Mouse (Mus musculus) left cerebral cortex, adult 18-20 months (tissue): ENCODE measurements at regions not wholly inside any gene's neighbourhood (a gene's known extent, or its start where the extent isn't known, plus 50 kb on each side); places are given as distances from the start of the nearest gene placed in this dataset.

Experiments used
- DNase-seq, 2 experiments: peaks; one replicate each; pipeline ENCODE4 v3.0.0; 2021 to 2022; ENCODE audit warnings: low spot score in 2 of 2, mixed read lengths in 1 of 2

DNA sequence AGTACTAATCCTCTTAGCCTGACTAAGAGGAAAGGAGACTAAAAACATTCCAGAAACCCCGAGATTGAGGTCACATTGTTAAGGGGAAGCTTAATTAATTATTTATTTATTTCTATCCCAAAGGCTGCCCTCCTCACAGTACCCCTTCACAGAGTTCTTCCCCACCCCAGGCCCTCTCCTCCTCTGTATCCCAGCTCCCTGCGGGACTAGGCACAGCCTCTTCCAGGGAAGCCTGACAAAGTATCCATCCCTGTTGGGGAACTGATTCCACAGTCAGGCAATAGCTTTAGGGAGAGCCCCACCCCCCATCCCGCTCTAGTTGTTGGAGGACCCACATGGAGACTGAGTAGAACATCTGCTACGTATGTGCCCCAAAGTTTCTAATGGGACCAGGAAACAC lies 254.6 kb downstream of the Atp23 start:
- DNase-seq: no peak

DNA sequence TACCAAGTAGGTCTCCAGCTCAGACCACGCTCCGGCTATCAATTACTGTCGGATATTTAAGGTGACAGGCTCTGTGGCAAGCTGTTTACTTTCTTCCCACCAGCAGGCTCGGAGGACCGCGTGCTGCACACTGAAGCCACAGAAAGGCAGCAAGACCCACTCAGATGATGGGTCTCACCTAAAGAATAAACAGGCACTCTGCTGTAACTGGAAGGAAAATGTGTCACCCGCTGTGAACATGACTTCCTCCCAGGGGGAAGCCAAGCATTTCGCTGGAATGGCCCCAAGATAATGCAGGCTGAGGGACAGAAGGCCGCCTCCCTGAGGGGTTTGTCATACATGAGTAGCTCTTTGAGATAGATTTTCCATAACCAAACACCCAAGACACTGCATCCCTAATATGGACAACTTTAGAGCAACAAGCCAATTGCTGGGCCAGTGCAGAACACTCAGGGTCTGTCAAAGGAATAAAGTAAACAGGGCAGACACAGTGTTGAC lies 259.3 kb downstream of the Atp23 start:
- no peak for DNase-seq

DNA sequence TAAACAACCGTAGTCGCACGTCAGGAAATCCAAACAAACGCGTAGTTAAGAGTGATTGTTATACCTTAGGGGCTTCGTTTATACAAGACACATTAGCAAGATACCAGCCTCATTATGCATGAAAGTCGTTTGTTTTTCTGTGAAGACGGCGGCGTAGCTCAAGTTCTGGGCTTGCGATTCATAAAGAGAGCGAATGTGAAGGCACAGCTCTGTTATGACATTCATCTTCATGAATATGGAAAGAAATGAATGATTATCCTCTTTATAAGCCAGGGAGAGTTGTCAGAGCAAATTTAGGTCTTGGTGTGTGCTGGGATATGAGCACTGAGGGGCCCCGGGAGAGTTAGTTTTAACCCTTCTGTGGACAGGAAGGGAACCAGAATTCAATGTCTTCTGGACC lies 266.4 kb downstream of the Atp23 start:
- DNase-seq: no peak

DNA sequence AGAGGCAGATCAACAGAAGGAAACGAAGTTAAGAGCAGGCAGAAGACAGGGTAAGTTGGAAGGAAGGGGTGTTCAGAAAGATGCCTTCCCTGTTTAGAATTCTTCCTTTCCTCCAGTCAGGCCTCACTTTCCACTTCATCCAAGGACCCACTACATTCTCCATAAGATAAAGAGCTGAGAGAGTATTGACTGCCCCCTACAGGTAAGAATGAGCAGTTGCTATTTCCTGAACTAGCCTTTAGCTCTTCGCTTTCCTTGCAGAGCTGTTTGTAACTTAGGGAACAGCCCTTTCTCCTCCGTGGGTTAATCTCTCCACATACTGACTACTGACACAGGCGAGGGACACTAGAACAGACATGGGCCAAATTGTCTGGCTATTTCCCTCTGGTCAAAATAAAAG lies 273.1 kb downstream of the Atp23 start:
- no peak for DNase-seq

DNA sequence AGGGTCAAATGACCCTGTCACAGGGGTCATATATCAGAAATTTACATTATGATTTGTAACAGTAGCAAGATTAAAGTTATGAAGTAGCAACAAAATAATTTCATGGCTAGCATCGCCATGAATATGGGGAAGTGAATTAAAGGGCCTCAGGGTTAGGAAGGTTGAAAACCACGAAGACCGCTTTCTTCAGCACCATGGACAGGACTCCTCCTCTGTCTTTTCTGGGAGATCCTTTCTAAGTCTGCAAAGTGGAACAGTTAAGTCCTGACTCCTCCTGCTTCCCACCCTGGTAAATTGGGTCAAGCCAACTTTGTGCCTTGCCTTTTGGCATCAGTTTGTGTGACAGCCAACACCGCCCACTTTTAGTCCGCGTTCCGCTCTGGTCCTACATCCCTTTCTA lies 275.7 kb downstream of the Atp23 start:
- DNase-seq: no peak

DNA sequence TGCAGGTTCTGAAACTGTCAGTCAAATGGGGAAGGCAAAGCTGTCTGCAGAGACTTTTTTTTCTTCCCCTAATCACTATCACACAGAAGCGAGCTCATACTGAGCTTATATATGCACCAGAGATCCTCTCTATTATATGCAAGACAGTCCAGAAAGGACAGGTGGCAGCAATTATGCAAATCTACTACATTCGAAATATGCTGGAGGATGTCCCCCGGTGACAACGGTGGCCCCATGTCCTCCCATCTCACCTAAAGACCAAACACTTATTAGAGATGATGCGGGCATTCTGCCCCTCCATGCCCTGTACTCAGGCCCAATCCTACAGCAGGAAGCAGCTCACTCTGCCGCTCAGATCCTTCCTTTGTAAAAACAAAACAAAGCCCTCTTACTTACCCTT lies 280.4 kb downstream of the Atp23 start:
- DNase-seq: no peak

DNA sequence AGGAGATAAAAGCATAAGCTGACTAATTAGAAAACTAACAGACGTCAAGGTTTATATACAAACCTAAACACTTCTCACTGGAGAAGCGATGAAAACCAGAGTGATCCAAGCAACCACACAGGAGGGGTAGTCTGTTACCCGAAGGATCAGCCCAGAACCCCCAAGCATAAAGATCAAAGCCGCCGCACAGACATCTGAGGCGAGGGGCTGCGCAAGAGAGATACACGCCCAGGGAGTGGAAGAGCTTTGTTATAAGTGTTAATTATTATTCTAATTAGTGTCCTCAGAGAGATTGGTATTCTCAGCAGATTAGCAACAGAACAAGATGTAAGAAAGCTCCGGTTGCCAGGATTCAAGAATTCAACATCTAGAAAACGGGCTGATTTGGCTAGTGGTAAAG lies 281.2 kb downstream of the Atp23 start:
- no peak for DNase-seq

DNA sequence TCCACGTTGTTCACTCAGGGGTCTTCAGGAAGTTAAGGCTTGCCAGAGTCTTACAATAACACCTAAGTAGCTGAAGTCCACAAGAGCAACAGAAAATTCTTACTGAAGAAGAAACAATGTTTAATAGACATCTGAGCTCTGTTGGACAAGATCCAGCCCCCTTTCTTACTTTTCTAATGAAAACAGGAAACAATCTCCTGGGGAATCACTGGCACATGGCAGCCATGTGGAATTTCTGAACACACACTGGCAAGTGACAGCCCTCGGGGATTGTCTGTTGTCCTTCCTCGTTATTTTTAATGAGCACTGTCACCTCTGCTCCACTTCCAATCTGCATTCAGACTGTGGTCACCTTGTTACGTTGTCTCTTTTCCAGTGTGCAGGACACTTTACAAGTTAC lies 288.9 kb downstream of the Atp23 start:
- no peak for DNase-seq

DNA sequence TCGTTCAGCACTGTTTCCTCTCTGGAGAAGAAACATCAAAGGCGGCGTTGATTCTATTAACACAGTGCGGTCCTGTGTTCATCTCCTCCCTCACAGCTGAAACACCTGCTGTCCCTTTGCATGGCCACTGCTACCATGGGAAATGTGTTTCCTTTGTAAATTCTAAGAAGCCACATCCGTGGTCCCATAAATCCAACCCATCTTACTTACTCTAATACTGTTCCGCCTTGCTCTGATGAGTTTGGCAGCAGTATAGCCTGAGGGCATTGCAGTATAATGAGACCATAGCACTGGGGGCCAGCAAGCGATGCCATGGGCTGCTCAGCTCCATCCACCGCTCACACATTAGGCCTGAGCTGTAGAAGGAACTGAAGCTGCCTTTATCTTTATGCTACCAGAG lies 290.6 kb downstream of the Atp23 start:
- no peak for DNase-seq

DNA sequence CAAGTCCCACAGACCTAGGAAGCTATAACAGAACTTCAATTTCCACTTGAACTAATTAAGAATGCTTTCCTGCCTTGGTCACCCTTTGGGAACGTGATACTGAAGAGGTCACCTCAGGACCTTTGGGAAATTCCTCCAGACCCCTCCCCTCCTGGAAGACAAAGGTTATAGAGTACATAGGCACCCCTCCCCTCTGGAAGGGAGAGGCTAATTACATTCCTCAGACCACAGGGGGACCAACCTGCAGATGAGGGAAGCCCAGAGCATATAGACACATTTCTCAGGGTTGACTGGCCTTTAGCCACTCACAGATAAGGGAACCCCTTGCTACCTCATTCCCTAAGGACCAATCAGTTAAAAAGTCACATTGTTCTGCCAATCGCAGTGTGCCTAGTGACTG lies 301.5 kb downstream of the Atp23 start:
- no peak for DNase-seq

DNA sequence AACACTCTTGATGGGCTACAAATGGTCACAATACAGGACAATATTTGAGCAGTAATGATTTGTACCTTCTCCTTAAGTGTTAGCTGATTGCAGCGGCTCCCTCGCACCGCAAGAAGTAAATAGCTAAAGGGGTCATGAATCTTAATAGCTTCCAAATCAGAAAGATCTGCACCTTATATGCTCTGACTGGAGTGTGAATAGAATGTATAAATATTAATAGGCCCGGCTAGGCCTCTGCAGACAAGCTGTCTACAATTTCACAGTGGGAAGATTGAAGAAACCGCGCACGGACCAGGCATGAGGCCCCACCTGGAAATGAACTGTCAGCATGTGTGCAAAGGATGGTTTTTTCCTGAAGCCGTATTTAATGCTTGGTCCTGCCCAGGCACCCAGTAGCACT lies 333.0 kb downstream of the Atp23 start:
- no peak for DNase-seq

DNA sequence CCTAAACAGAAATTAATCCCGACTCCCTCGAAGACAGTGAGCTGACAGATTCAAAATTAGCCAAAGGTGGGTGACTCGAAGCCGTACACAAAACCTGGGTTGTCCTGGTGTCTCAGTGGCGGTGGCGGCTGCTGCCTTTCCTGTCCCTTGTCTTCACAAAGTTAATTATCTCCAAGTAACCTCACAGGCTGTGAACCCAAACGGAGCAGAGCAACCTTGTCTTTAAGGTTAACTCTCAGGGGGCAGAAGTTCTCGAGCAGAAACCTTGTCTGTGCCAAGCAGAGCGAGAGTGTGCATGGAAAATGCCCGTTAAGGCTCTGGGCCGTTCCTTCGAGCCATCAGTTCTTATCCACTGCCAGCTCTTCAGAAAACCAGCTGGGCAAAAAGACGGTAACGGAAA lies 335.8 kb downstream of the Atp23 start:
- DNase-seq: no peak

DNA sequence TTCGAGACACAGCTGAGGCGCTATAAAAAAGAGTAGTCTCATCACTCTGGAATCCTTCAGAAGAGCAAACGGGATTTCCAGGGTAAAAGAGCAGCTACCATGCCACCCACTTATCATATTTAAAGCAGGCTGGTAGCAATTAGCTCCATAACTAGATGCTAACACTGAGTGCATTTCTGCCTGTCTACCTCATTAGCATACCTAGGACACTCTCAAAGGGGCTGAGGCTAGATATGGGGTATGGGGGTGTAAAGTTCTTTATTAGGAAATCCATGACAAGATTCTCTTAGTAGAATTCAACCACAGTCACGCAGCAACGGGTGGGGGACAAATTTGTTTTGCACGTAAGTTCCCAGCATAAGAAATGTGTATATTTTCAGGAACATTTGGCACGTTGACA lies 346.1 kb downstream of the Atp23 start:
- peak in 1 of 2 experiments; percentile 13 for DNase-seq

DNA sequence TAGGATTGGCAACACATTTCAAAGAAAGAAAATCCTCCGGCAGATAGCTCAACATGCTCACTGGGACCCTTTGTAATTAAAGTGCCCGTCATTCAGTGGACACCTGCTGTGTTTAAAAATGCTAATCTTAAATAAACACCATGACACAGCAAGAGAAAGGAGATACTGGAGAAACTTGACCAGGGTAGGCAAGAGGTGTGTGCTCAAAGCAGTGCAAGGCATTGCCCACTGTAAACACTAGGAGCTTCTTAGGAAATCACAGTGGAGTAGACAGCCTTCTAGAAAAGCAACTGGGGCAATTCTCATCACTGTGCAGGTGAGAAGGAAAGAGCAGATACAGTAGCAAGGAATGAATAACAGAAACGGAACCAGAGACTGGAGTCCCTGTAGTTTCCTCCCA lies 369.2 kb downstream of the Atp23 start:
- no peak for DNase-seq

DNA sequence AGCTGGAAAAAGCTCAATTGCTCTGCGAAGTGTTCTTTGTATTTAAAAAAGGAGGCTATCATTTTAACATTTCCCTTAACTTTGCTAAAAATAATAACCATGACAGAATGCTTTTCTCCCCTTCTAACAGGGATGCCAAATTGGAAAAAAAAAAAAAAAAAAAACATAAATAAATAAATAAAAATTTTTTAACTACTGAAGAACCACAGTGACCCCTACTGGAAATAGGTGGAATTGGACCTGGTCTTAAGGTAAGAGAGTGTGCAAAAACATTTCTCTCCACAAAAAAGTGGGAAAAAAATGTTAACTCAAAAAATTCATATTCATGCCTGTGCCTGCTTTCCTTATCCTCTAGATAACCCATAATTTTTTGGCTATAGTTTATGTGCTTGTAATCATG lies 369.8 kb downstream of the Atp23 start:
- peak in 1 of 2 experiments; percentile 52 for DNase-seq

DNA sequence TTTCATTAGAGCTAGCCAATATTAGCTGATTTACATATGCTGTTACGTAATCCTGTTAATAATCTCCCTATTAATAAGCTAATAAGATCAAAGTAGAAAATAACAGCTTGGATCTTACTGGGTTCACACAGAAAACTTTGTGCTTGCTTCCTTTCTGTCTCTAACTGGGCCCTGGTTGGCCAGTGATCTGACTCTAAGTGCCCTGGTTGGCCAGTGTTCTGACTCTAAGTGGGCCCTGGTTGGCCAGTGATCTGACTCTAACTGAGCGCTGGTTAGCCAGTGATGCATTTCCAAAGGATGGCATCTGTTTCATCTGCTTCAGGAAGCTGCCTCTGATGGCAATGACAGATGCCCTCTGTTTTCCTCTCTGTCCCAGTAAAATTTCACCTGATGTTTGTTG lies 372.4 kb downstream of the Atp23 start:
- DNase-seq: no peak

DNA sequence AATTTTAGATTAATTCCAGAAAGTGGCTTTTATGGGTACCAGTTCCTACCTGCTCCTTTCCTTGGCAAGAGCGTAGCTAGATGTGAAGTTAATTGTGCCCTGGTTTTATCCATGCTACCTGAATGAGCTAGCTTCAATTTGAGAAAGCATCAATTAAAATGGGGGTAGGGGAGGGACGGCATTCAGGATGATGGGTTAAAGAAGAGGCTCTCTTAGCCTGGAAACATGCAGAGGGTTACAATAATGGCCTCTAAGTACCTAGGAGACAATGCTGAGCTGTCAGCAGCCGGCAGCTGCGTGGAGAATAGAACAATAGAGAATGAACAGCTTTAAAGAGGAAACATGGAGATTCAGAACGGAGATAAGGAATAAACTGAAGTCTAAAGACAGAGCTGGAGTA lies 375.0 kb downstream of the Atp23 start:
- no peak for DNase-seq

DNA sequence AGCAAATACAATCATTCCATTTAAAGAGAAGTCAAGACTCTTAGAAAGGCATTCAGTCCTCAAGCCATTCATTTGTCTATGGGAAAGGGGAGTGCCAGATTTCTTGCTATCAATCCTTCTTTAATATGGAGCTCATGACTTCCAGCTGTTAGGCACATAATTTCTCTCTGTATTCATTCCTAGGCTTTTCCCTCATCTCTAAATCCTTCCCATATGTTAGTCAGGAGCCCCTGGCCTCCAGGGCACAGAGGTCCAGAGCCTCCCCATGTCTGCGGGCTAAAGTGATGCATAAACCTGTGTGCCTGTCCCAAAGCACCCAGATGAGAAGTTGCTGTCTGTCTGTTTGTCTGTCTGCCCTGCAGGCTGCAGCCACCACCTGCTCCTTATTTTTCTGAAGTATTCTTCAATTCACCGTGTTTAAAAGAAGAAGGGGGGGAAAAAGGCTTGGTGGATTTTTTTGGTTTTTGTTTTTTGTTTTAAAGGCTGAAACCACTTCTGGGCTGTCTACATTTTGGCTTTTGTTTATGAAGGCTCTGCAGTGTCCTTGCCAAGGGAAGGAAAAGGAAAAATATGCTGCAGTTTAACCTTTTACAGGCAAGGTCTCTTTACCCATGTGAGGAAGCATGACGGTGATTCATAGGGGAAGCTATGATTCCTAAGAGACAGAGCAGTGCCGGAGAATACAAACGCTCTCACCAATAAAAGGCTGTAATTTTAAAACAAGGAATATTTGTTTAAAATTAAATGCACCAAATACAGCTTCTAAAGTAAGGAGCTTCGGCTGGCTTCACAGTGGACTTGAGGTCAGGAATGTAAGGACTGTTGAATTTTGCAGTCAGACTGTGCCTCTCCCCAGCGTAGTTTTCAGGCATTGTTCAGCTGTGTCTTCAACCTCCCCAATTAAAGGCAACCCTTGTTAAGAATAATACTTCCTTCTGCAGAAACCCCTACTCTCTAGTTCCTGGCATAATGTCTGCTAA lies 379.0 kb downstream of the Atp23 start:
- DNase-seq: no peak

DNA sequence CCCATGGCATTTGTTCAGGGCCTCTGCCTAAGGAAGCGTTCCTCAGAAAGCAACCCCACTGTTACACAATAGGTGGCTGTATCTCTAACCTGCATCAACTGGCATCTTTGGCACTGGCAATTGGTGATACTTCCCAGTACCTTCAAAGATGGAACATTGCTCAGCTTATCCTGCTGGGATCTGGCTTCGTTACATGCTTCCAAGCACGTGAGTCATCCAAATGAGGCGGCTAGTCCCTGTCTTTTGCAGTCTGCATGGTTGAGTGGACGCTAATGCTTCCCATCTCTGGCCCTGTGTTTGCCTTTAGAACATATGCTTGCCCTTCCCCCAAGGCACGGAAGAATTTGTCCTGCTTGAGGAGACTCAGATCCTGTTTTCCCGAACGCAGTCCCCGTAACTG lies 380.2 kb downstream of the Atp23 start:
- DNase-seq: no peak

DNA sequence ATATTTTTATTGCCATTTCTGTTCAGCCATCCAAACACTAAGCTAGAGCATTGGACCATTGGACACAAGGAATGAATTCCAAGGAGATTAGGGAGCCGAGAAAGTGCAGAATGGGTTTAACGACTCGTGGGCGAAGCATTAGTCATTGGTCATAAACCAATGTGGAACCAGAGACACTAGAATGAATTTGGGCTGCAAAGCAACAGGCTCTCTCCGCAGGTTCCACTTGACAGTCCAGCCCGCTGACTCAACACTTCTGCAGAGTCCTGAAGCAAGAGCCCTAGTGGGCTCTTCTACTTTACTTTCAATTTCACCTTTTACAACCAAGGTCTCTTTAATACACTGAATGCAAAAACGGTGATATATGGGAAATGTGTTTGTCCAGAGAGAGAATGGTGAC lies 388.0 kb downstream of the Atp23 start:
- no peak for DNase-seq

DNA sequence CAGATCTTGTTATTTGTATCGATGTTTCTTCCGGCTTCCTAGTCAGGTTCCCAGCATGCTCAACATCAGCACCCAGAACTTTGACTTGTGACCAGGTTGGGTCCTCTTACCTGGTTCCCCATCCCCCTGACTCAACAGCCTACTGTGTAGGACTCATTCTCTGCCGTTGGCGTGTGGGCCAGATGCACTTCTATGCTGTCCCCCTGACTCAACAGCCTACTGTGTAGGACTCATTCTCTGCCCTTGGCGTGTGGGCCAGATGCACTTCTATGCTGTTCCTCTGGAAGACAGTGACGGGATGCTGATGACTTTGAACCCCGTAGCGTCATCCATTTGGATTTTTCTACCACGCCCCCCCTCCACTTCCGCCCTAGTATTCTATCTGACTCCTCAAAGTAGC lies 389.6 kb downstream of the Atp23 start:
- peak; percentile 99 to 100 for DNase-seq

DNA sequence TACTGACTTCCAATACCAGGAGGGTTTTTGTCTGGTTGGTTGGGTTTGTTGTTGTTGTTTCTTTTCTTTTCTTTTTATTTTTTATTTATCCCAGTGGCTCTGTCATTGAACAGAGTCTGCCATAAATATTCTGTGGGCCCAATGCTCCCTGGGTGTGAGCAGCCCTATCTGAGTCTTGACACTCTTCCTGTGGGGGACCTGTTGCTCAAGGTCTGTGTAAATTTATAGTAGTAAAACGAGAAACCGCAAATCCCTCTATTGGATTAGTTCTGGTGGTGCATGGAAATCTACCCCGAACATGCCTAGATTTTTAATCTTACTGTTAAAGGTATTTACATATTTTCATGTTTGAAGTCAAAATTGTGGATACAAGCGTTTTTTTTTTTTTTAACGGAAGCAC lies 395.2 kb downstream of the Atp23 start:
- DNase-seq: no peak
